Mouse (Mus musculus) limb, embryonic 14.5 days (tissue): Measurements from ENCODE around the gene Rad21l. TPM values are rescaled to one million over a fixed set of nuclear protein-coding genes. Genes with fewer than 3 reads are reported as not detected.

Experiments used
- ATAC-seq: fragments of 200-750 bp; cut with Nextera tagmentation; 2 replicates; pipeline ENCODE4 v1.8.0; 2017; ENCODE audit warnings: low read depth, moderate number of reproducible peaks, moderate TSS enrichment; ENCODE audit not compliant: low FRiP score
- DNase-seq: peaks from one replicate; pipeline ENCODE4 v3.0.0-alpha.2; 2015; ENCODE audit warnings: low spot score
- H3K27ac ChIP-seq: fragments of 300-500 bp; sonication (generic); replicated peaks from 2 replicates; pipeline ENCODE4 v1.5.1; 2014; ENCODE audit warnings: low read depth, mild to moderate bottlenecking, low read length, moderate library complexity, mixed read lengths
- H3K27me3 ChIP-seq: fragments of 300-500 bp; sonication (generic); 2 replicates; pipeline ENCODE4 v1.6.1; 2014; ENCODE audit warnings: low read length, mixed read lengths; ENCODE audit not compliant: control insufficient read depth, insufficient read depth
- H3K36me3 ChIP-seq: fragments of 300-500 bp; sonication (generic); 2 replicates; pipeline ENCODE4 v1.6.1; 2014; ENCODE audit warnings: mild to moderate bottlenecking, low read length, moderate library complexity, mixed read lengths; ENCODE audit not compliant: control insufficient read depth, insufficient read depth
- H3K4me1 ChIP-seq: fragments of 300-500 bp; sonication (generic); 2 replicates; pipeline ENCODE4 v1.6.1; 2014; ENCODE audit warnings: antibody characterized with exemption, low read length, mixed read lengths; ENCODE audit not compliant: control insufficient read depth, insufficient read depth
- H3K4me2 ChIP-seq: fragments of 300-500 bp; sonication (generic); replicated peaks from 2 replicates; pipeline ENCODE4 v1.6.1; 2014; ENCODE audit warnings: low read depth, mild to moderate bottlenecking, low read length, moderate library complexity; ENCODE audit not compliant: severe bottlenecking
- H3K4me3 ChIP-seq: fragments of 300-500 bp; sonication (generic); replicated peaks from 2 replicates; pipeline ENCODE4 v1.5.1; 2014; ENCODE audit warnings: low read length
- H3K9ac ChIP-seq: fragments of 300-500 bp; sonication (generic); 2 replicates; pipeline ENCODE4 v1.6.1; 2014; ENCODE audit warnings: mild to moderate bottlenecking, low read depth, low read length, moderate library complexity; ENCODE audit not compliant: severe bottlenecking
- H3K9me3 ChIP-seq: fragments of 300-500 bp; sonication (generic); 2 replicates; pipeline ENCODE4 v1.6.1; 2016; ENCODE audit warnings: low read length; ENCODE audit not compliant: control insufficient read depth
- POLR2A ChIP-seq: fragments of 200-500 bp; IDR thresholded peaks from 2 replicates; pipeline ENCODE4 v1.8.0; 2012; ENCODE audit warnings: inconsistent platforms, mild to moderate bottlenecking, moderate library complexity, borderline replicate concordance; ENCODE audit not compliant: insufficient read depth, insufficient read length; ENCODE audit errors: extremely low read depth
- WGBS: fragments of 180-500 bp; shearing (Covaris S2); extraction: QIAGEN DNeasy Blood & Tissue Kit; methylation state at CpG from one replicate; pipeline ENCODE4 v1.1.7; 2014; 5-methylcytosine and 5-hydroxymethylcytosine counted together
- polyA plus RNA-seq, 2 experiments: library from polyadenylated mRNA; depleted of rRNA in 1 of 2; stranded (reverse) in 1 of 2; unstranded in 1 of 2; fragments of >200 nt; fragmentation: Nextera tagmentation in 1 of 2; extraction: Ambion mirVana in 1 of 2; gene quantifications; 2 replicates each; pipeline versions ENCODE4 v1.2.1 to v1.2.3; 2012 to 2014

Gene Rad21l
- polyA plus RNA-seq, 2 experiments, result not detected

DNA sequence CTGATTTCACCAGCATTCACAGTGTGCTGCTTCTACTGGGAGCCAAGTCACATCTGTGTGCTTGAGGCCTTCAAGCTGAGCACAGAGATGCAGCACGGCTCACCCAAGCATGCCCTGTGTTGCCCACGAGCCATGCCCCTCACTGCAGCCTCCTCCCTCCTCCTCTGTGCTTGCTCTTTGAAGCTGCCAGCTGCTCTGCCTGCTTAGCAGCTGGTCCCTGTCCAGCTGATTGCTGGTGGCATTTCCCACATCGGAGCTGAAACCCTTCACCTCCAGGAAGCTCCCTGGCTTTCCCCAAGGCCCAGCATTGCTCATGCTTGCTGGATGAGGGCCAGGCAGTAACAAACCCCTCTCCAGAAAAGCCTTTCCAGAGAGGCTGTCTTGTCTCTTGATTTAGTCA, 58.4 kb downstream of the Rad21l start:
- Histone ChIP-seq H3K4me2 (no peak overlapping the region), H3K27ac (no peak overlapping the region), H3K36me3 (no peaks in the 10 kb centered on the region), H3K4me3 (no peak overlapping the region), H3K9me3 (no peaks in the 10 kb centered on the region), H3K9ac (no peak overlapping the region), H3K27me3 (no peaks in the 10 kb centered on the region), H3K4me1 (peaks cover 11% of the 10 kb centered on the region)
- DNase-seq (no peak), ATAC-seq (0 out of 2 replicates have a peak, but pooled peaks have one; percentile 19)
- 30% methylated on average over 3 of the region's 3 CpGs for WGBS
- TF ChIP-seq POLR2A, result no peak

GRCm38 (mm10) chr2:151608435-151608834, 59.9 kb downstream of the Rad21l start:
- ATAC-seq (no peak), DNase-seq (no peak)
- Histone ChIP-seq H3K4me1 (peaks cover 12% of the 10 kb centered on the region), H3K36me3 (no peaks in the 10 kb centered on the region), H3K4me2 (no peak overlapping the region), H3K4me3 (no peak overlapping the region), H3K27me3 (no peaks in the 10 kb centered on the region), H3K27ac (no peak overlapping the region), H3K9ac (no peak overlapping the region), H3K9me3 (no peaks in the 10 kb centered on the region)
- no peak for TF ChIP-seq POLR2A
- 70% methylated on average over 1 of the region's 1 CpGs for WGBS

GRCm38 (mm10) chr2:151605437-151605987, 62.8 kb downstream of the Rad21l start:
- Histone ChIP-seq H3K4me2 (peak overlapping the region; percentile 13; the same call in 1 of the 2 replicates), H3K9me3 (no peaks in the 10 kb centered on the region), H3K4me3 (peak overlapping the region; percentile 5; the same call in 1 of the 2 replicates), H3K36me3 (no peaks in the 10 kb centered on the region), H3K4me1 (peaks cover 16% of the 10 kb centered on the region), H3K27me3 (no peaks in the 10 kb centered on the region), H3K27ac (peak overlapping the region; percentile 33; the same call in 1 of the 2 replicates), H3K9ac (no peak overlapping the region)
- WGBS, result 33% methylated on average over 9 of the region's 11 CpGs
- ATAC-seq, result peak; percentile 54
- no peak for TF ChIP-seq POLR2A
- DNase-seq, result peak; percentile 45

DNA sequence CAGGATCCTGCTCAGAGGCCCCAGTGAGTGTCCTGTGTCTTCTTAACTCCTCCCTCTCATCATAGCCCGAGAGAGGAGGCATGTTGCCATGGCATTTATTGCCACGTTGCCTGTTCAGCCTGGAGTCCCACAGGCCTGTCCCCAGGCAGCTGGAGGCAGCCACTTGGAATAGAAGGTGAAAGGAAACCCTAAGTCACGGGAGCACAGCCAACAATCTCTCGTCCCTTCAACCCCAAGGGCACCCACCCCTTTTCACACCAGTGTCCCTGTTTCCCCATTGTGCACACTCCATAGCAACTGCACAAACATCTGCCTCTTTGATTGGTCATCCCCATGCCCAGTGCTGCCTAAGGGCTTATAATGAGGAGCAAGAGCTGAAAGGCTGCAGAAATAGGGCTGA, 64.7 kb downstream of the Rad21l start:
- TF ChIP-seq POLR2A, result no peak
- no peak overlapping the region for H3K27ac ChIP-seq
- peaks cover 16% of the 10 kb centered on the region for H3K4me1 ChIP-seq
- WGBS, result 41% methylated on average over 4 of the region's 4 CpGs
- no peak overlapping the region for H3K9ac ChIP-seq
- no peaks in the 10 kb centered on the region for H3K9me3 ChIP-seq
- no peaks in the 10 kb centered on the region for H3K36me3 ChIP-seq
- DNase-seq, result no peak
- no peak overlapping the region for H3K4me2 ChIP-seq
- no peak overlapping the region for H3K4me3 ChIP-seq
- ATAC-seq, result no peak
- no peaks in the 10 kb centered on the region for H3K27me3 ChIP-seq

DNA sequence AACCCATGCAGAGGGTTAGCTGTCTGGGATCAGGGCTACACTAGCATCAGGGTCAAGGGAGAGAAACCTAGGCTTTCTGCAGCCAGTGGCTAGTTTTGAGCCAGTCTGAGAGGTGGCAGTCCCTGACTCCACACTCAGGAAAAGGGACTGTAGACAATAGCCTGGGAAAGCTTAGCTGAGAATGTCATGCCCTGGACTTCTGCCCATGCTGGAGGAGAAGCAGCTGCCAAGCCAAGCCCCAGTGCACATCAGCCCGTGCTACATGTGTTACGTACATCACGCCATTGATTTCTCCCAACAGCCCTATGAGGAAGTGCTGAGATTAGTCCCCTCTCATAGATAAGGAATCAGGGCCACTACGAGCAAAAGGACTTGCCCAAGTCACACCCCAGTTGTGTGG, 66.2 kb downstream of the Rad21l start:
- Histone ChIP-seq H3K4me3 (no peak overlapping the region), H3K27ac (no peak overlapping the region), H3K4me1 (peaks cover 16% of the 10 kb centered on the region), H3K36me3 (no peaks in the 10 kb centered on the region), H3K27me3 (no peaks in the 10 kb centered on the region), H3K9me3 (no peaks in the 10 kb centered on the region), H3K9ac (no peak overlapping the region), H3K4me2 (no peak overlapping the region)
- no peak for TF ChIP-seq POLR2A
- DNase-seq, result no peak
- no peak for ATAC-seq
- WGBS, result 71% methylated on average over 4 of the region's 4 CpGs
